In the genomic region with DNA sequence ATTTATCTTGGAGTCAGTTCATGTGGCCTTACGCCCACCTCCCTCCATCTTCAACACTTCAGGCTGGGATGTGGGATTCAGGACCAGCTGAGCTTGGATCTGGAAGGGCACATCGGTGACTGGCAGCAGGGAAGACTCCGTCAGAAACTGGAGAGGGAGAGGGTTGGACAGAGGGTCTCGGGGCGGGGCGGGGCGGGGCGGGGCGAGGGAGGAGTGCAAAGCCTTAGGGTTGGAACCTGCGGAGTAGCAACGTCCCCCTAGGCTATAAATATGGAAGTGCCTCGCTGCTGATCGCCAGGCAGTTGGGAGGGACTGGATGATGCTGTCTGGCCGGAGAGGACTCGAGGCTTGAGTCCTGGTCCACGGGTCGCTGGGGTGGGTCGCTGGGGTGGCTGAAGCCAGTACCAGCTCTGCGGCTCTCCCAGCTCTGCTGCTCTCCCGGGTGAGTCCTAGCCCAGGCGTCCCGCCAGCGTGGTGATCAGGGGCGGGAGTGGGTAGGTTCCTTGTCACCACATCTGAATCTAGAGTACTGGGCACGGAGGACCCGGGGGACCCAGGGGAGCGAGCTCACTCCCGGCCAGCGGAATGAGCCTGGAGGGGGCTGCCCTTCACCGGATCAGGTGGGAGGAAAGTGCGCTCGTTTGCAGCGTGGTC, we compare ENCODE assay signal across 7 mouse cellular contexts. TPM values are rescaled to one million over a fixed set of nuclear protein-coding genes. Genes with fewer than 3 reads are reported as not detected.
DNase-seq lines count a peak whose midpoint lies in the region; ATAC-seq and TF ChIP-seq lines count a peak whose summit lies in the region.

Agtr1a (plus strand) TSS at position 294 of the 654 bp plus-strand sequence.

- peak; percentile 67 for DNase-seq in MN1 (ENCODE audit: low spot score)
- DNase-seq in hindbrain, embryonic 10.5 days (ENCODE audit: low spot score), result peak; percentile 83

- H3K36me3 ChIP-seq in hindbrain, embryonic 10.5 days, result no peaks in the 10 kb centered on the region
- H3K36me3 ChIP-seq in limb, embryonic 13.5 days, result no peaks in the 10 kb centered on the region
- H3K36me3 ChIP-seq in midbrain, embryonic 15.5 days (replicated peaks), result no peaks in the 10 kb centered on the region
- no peaks in the 10 kb centered on the region for H3K36me3 ChIP-seq in stomach, embryonic 14.5 days (ENCODE audit: control insufficient read depth, insufficient read depth, low read length)

- H3K27ac ChIP-seq in bone marrow, adult 2 months (ENCODE audit: control insufficient read depth, insufficient read depth, low read depth, low read length, poor library complexity), result peak within 1 kb of the TSS; percentile 59
- H3K27ac ChIP-seq in hindbrain, embryonic 10.5 days, result peak within 1 kb of the TSS; percentile 83
- no peak within 1 kb of the TSS for H3K27ac ChIP-seq in limb, embryonic 13.5 days
- H3K27ac ChIP-seq in midbrain, embryonic 15.5 days, result no peak within 1 kb of the TSS
- no peak within 1 kb of the TSS for H3K27ac ChIP-seq in stomach, embryonic 14.5 days (ENCODE audit: low read length)

- H3K4me1 ChIP-seq in bone marrow, adult 2 months (ENCODE audit: control insufficient read depth, insufficient read depth, low read length), result no peaks in the 10 kb centered on the region; the same call in 1 of the 2 replicates
- H3K4me1 ChIP-seq in hindbrain, embryonic 10.5 days (replicated peaks), result peaks cover 17% of the 10 kb centered on the region
- H3K4me1 ChIP-seq in limb, embryonic 13.5 days, result peaks cover 7% of the 10 kb centered on the region
- peaks cover 9% of the 10 kb centered on the region for H3K4me1 ChIP-seq in midbrain, embryonic 15.5 days
- peaks cover 4% of the 10 kb centered on the region; the same call in 1 of the 2 replicates for H3K4me1 ChIP-seq in stomach, embryonic 14.5 days (ENCODE audit: control insufficient read depth, insufficient read depth, low read length)

- ATAC-seq in frontal cortex, adult (ENCODE audit: low TSS enrichment), result peak; percentile 75
- peak; percentile 92 for ATAC-seq in limb, embryonic 13.5 days (ENCODE audit: low FRiP score, low read depth)
- ATAC-seq in midbrain, embryonic 15.5 days (replicated peaks), result peak; percentile 93
- ATAC-seq in stomach, embryonic 14.5 days (ENCODE audit: insufficient number of reproducible peaks, insufficient read depth, low FRiP score, low read depth), result peak; percentile 91

- peak within 1 kb of the TSS; percentile 77 for H3K4me3 ChIP-seq in bone marrow, adult 2 months (replicated peaks; ENCODE audit: control insufficient read depth, low read depth, low read length)
- peak within 1 kb of the TSS; percentile 65 for H3K4me3 ChIP-seq in hindbrain, embryonic 10.5 days
- H3K4me3 ChIP-seq in limb, embryonic 13.5 days, result peak within 1 kb of the TSS; percentile 58
- H3K4me3 ChIP-seq in midbrain, embryonic 15.5 days, result peak within 1 kb of the TSS; percentile 53
- H3K4me3 ChIP-seq in stomach, embryonic 14.5 days (ENCODE audit: low read depth, low read length), result peak within 1 kb of the TSS; percentile 49

- WGBS in bone marrow, adult 2 months, result 5% methylated on average over 33 of the region's 33 CpGs
- under 1% methylated on average over 33 of the region's 33 CpGs for WGBS in hindbrain, embryonic 10.5 days
- WGBS in limb, embryonic 13.5 days, result 2% methylated on average over 33 of the region's 33 CpGs
- WGBS in midbrain, embryonic 15.5 days, result under 1% methylated on average over 33 of the region's 33 CpGs
- WGBS in stomach, embryonic 14.5 days, result 1% methylated on average over 33 of the region's 33 CpGs

- no peaks in the 10 kb centered on the region for H3K9me3 ChIP-seq in hindbrain, embryonic 10.5 days
- no peaks in the 10 kb centered on the region for H3K9me3 ChIP-seq in limb, embryonic 13.5 days
- no peaks in the 10 kb centered on the region for H3K9me3 ChIP-seq in midbrain, embryonic 15.5 days
- no peaks in the 10 kb centered on the region for H3K9me3 ChIP-seq in stomach, embryonic 14.5 days (ENCODE audit: control insufficient read depth, low read depth, low read length)

- peak; percentile 74; the same call in 1 of the 2 replicates for TF ChIP-seq POLR2A in bone marrow, adult 2 months (IDR thresholded peaks at IDR 0.05; ENCODE audit: borderline replicate concordance, control insufficient read depth, low read depth, low read length)

- H3K9ac ChIP-seq in limb, embryonic 13.5 days, result peak within 1 kb of the TSS; percentile 69
- peak within 1 kb of the TSS; percentile 53 for H3K9ac ChIP-seq in midbrain, embryonic 15.5 days
- H3K9ac ChIP-seq in stomach, embryonic 14.5 days (replicated peaks; ENCODE audit: low read depth, low read length), result peak within 1 kb of the TSS; percentile 33

- H3K27me3 ChIP-seq in hindbrain, embryonic 10.5 days (ENCODE audit: insufficient read depth, poor library complexity, severe bottlenecking), result peaks cover 16% of the 10 kb centered on the region
- H3K27me3 ChIP-seq in limb, embryonic 13.5 days, result peaks cover 20% of the 10 kb centered on the region
- peaks cover 10% of the 10 kb centered on the region for H3K27me3 ChIP-seq in midbrain, embryonic 15.5 days (replicated peaks)
- no peaks in the 10 kb centered on the region for H3K27me3 ChIP-seq in stomach, embryonic 14.5 days (ENCODE audit: control insufficient read depth, insufficient read depth, low read length)

- no peak for TF ChIP-seq CTCF in bone marrow, adult 2 months (IDR thresholded peaks at IDR 0.05; ENCODE audit: control insufficient read depth, insufficient read depth, low read length)

- H3K4me2 ChIP-seq in limb, embryonic 13.5 days (replicated peaks), result peak within 1 kb of the TSS; percentile 94
- H3K4me2 ChIP-seq in midbrain, embryonic 15.5 days, result peak within 1 kb of the TSS; percentile 99
- H3K4me2 ChIP-seq in stomach, embryonic 14.5 days (replicated peaks; ENCODE audit: low read depth, low read length), result peak within 1 kb of the TSS; percentile 88

RNA-seq across cellular contexts. Expression of gene Agtr1a, which starts in this region (rescaled TPM):
- 7.6 and 16.7 TPM in 2 replicates for polyA plus RNA-seq in bone marrow, adult 2 months (2011; ENCODE audit: insufficient read depth, insufficient read length, low replicate concordance, missing spikeins)
- polyA plus RNA-seq in hindbrain, embryonic 10.5 days (2016; fragmentation: Nextera tagmentation; extraction: Ambion mirVana), result 0.98 and 1.5 TPM in 2 replicates
- polyA plus RNA-seq in limb, embryonic 13.5 days (2015; fragmentation: Nextera tagmentation; extraction: Ambion mirVana), result 4.1 and 6.1 TPM in 2 replicates
- polyA plus RNA-seq in midbrain, embryonic 15.5 days (2015; fragmentation: Nextera tagmentation; extraction: Ambion mirVana), result 0.40 and 0.59 TPM in 2 replicates
- 6.2 and 6.4 TPM in 2 replicates for polyA plus RNA-seq in stomach, embryonic 14.5 days (2014; fragmentation: Nextera tagmentation; extraction: Ambion mirVana)

Comparison
In these comparisons a context has a peak if more than half of its experiments do, and no peak if none do; other contexts are left out.
1. Peak in ATAC-seq, H3K4me3 ChIP-seq, H3K9ac ChIP-seq and H3K4me2 ChIP-seq in midbrain, embryonic 15.5 days; RNA of the gene not detected or under 1 TPM.
2. H3K27ac ChIP-seq: peak in bone marrow, adult 2 months (single experiment) and hindbrain, embryonic 10.5 days (single experiment); none in limb, embryonic 13.5 days (single experiment), midbrain, embryonic 15.5 days (single experiment) and stomach, embryonic 14.5 days (single experiment).
3. Peak in every context shown above with its lines, with median percentiles within 50 percentile points of each other: H3K4me3 ChIP-seq, ATAC-seq, H3K4me2 ChIP-seq and H3K9ac ChIP-seq.